Mouse (Mus musculus) cerebellum, postnatal 4 days (tissue): ENCODE measurements around the gene Gpnmb.

Experiments
- DNase-seq, 2 experiments: peaks; one replicate each; pipeline ENCODE4 v3.0.0; 2022; ENCODE audit warnings: low spot score in 2 of 2, mixed read lengths in 1 of 2

Gene Gpnmb

GRCm38 (mm10) chr6:49096933-49097461, 60.7 kb downstream of the Gpnmb start:
- DNase-seq = peak in 1 of 2 experiments; percentile 60

- DNase-seq = peak in 1 of 2 experiments; percentile 20
Observed at GRCm38 (mm10) chr6:49097596-49098110, 61.3 kb downstream of the Gpnmb start.

- no peak for DNase-seq
Observed at GRCm38 (mm10) chr6:49099086-49099485, 62.7 kb downstream of the Gpnmb start.

GRCm38 (mm10) chr6:49106746-49107500, 70.6 kb downstream of the Gpnmb start:
- no peak for DNase-seq

GRCm38 (mm10) chr6:49109196-49109595, 72.8 kb downstream of the Gpnmb start:
- DNase-seq = no peak

- no peak for DNase-seq
Observed at GRCm38 (mm10) chr6:49113895-49114294, 77.5 kb downstream of the Gpnmb start.

- DNase-seq = no peak
Observed at GRCm38 (mm10) chr6:49114457-49114856, 78.1 kb downstream of the Gpnmb start.

- DNase-seq = no peak
Observed at GRCm38 (mm10) chr6:49115550-49115949, 79.2 kb downstream of the Gpnmb start.

GRCm38 (mm10) chr6:49116241-49116640, 79.9 kb downstream of the Gpnmb start:
- DNase-seq = no peak

- no peak for DNase-seq
Observed at GRCm38 (mm10) chr6:49118446-49118845, 82.1 kb downstream of the Gpnmb start.

GRCm38 (mm10) chr6:49119462-49120135, 83.3 kb downstream of the Gpnmb start:
- no peak for DNase-seq

- DNase-seq = no peak
Observed at GRCm38 (mm10) chr6:49120370-49120769, 84.0 kb downstream of the Gpnmb start.
